Mouse (Mus musculus) forebrain, embryonic 15.5 days (tissue): ENCODE results near the gene Gcsam. TPM values are rescaled to one million over a fixed set of nuclear protein-coding genes. Genes with fewer than 3 reads are reported as not detected.
A peak's percentile ranks its signal among the peaks of the same experiment; 100 is the strongest.

Experiments used
- ATAC-seq: fragments of 200-750 bp; cut with Nextera tagmentation; replicated peaks from 2 replicates; pipeline ENCODE4 v1.8.0; 2017; ENCODE audit warnings: mild to moderate bottlenecking, moderate TSS enrichment, moderate library complexity
- H3K27ac ChIP-seq: fragments of 300-500 bp; sonication (generic); replicated peaks from 2 replicates; pipeline ENCODE4 v1.5.1; 2015; ENCODE audit warnings: mild to moderate bottlenecking, inconsistent platforms
- H3K27me3 ChIP-seq: fragments of 300-500 bp; sonication (generic); 2 replicates; pipeline ENCODE4 v1.6.1; 2015; ENCODE audit warnings: inconsistent platforms
- H3K36me3 ChIP-seq: fragments of 300-500 bp; sonication (generic); 2 replicates; pipeline ENCODE4 v1.6.1; 2015; ENCODE audit warnings: mild to moderate bottlenecking, inconsistent platforms
- H3K4me1 ChIP-seq: fragments of 300-500 bp; sonication (generic); 2 replicates; pipeline ENCODE4 v1.6.1; 2015; ENCODE audit warnings: inconsistent platforms
- H3K4me2 ChIP-seq: fragments of 300-500 bp; sonication (generic); replicated peaks from 2 replicates; pipeline ENCODE4 v1.6.1; 2015; ENCODE audit warnings: mild to moderate bottlenecking, inconsistent platforms
- H3K4me3 ChIP-seq: fragments of 300-500 bp; sonication (generic); 2 replicates; pipeline ENCODE4 v1.5.1; 2015; ENCODE audit warnings: mild to moderate bottlenecking, inconsistent platforms
- H3K9ac ChIP-seq: fragments of 300-500 bp; sonication (generic); replicated peaks from 2 replicates; pipeline ENCODE4 v1.6.1; 2015; ENCODE audit warnings: mild to moderate bottlenecking, inconsistent platforms
- H3K9me3 ChIP-seq: fragments of 300-500 bp; sonication (generic); 2 replicates; pipeline ENCODE4 v1.6.1; 2016; ENCODE audit warnings: inconsistent platforms
- WGBS: fragments of 180-500 bp; shearing (Covaris S2); methylation state at CpG from one replicate; pipeline ENCODE4 v1.1.7; 2015; ENCODE audit warnings: mixed read lengths; 5-methylcytosine and 5-hydroxymethylcytosine counted together
- polyA plus RNA-seq: library from polyadenylated mRNA; unstranded; fragments of >200 nt; fragmentation: Nextera tagmentation; extraction: Ambion mirVana; gene quantifications from 2 replicates; pipeline ENCODE4 v1.2.1, GENCODE M21; 2015

Gene Gcsam
- polyA plus RNA-seq, 1 experiment from 2014 or later = not detected

- Histone ChIP-seq H3K27ac (no peak within 1 kb of the TSS), H3K4me1 (peaks cover 6% of the 10 kb centered on the region; the same call in 1 of the 2 replicates), H3K9me3 (no peaks in the 10 kb centered on the region), H3K27me3 (peaks cover 2% of the 10 kb centered on the region; the same call in 1 of the 2 replicates), H3K4me3 (peak within 1 kb of the TSS; percentile 27), H3K4me2 (peak within 1 kb of the TSS; percentile 47), H3K36me3 (no peaks in the 10 kb centered on the region), H3K9ac (no peak within 1 kb of the TSS)
- 5% methylated on average over 20 of the region's 20 CpGs for WGBS
- no peak for ATAC-seq
Observed at GRCm38 (mm10) chr16:45653934-45654332, 43.8 kb downstream of the Gcsam start, which contains the start of gene BC016579. BC016579 (minus strand) TSS chr16:45654068.

- Histone ChIP-seq H3K4me1 (peaks cover 6% of the 10 kb centered on the region; the same call in 1 of the 2 replicates), H3K4me2 (peak overlapping the region; percentile 47; the same call in 1 of the 2 replicates), H3K27ac (no peak overlapping the region), H3K9me3 (no peaks in the 10 kb centered on the region), H3K36me3 (no peaks in the 10 kb centered on the region), H3K4me3 (no peak overlapping the region), H3K27me3 (peaks cover 2% of the 10 kb centered on the region; the same call in 1 of the 2 replicates), H3K9ac (no peak overlapping the region)
- 62% methylated on average over 9 of the region's 9 CpGs for WGBS
- no peak for ATAC-seq
Observed at GRCm38 (mm10) chr16:45654465-45654864, 44.3 kb downstream of the Gcsam start.

- Histone ChIP-seq H3K4me2 (no peak overlapping the region), H3K27me3 (peaks cover 2% of the 10 kb centered on the region; the same call in 1 of the 2 replicates), H3K9ac (no peak overlapping the region), H3K27ac (no peak overlapping the region), H3K4me3 (no peak overlapping the region), H3K9me3 (no peaks in the 10 kb centered on the region), H3K4me1 (peaks cover 6% of the 10 kb centered on the region; the same call in 1 of the 2 replicates), H3K36me3 (no peaks in the 10 kb centered on the region)
- WGBS = 92% methylated on average over 12 of the region's 12 CpGs
- no peak for ATAC-seq
Observed at GRCm38 (mm10) chr16:45657574-45658159, 47.5 kb downstream of the Gcsam start.

GRCm38 (mm10) chr16:45658248-45658647 is 48.1 kb downstream of the Gcsam start:
- Histone ChIP-seq H3K4me3 (no peak overlapping the region), H3K4me1 (peaks cover 6% of the 10 kb centered on the region; the same call in 1 of the 2 replicates), H3K9me3 (no peaks in the 10 kb centered on the region), H3K27me3 (peaks cover 2% of the 10 kb centered on the region; the same call in 1 of the 2 replicates), H3K36me3 (no peaks in the 10 kb centered on the region), H3K4me2 (no peak overlapping the region), H3K27ac (no peak overlapping the region), H3K9ac (no peak overlapping the region)
- ATAC-seq = no peak
- WGBS = 92% methylated on average over 1 of the region's 1 CpGs

- H3K9ac ChIP-seq = no peak overlapping the region
- no peaks in the 10 kb centered on the region for H3K36me3 ChIP-seq
- WGBS = 83% methylated on average over 4 of the region's 4 CpGs
- no peaks in the 10 kb centered on the region for H3K4me1 ChIP-seq
- H3K27ac ChIP-seq = no peak overlapping the region
- no peaks in the 10 kb centered on the region for H3K27me3 ChIP-seq
- ATAC-seq = no peak; the same call in 1 of the 2 replicates
- H3K9me3 ChIP-seq = no peaks in the 10 kb centered on the region
- H3K4me3 ChIP-seq = no peak overlapping the region
- no peak overlapping the region for H3K4me2 ChIP-seq
Observed at GRCm38 (mm10) chr16:45659596-45659995, 49.4 kb downstream of the Gcsam start.

GRCm38 (mm10) chr16:45662381-45662780 is 52.2 kb downstream of the Gcsam start:
- ATAC-seq = no peak
- Histone ChIP-seq H3K4me3 (no peak overlapping the region), H3K9me3 (no peaks in the 10 kb centered on the region), H3K4me2 (no peak overlapping the region), H3K9ac (no peak overlapping the region), H3K27me3 (no peaks in the 10 kb centered on the region), H3K4me1 (no peaks in the 10 kb centered on the region), H3K36me3 (no peaks in the 10 kb centered on the region), H3K27ac (no peak overlapping the region)

GRCm38 (mm10) chr16:45666136-45666535 is 56.0 kb downstream of the Gcsam start:
- Histone ChIP-seq H3K4me1 (no peaks in the 10 kb centered on the region), H3K27ac (no peak overlapping the region), H3K9ac (no peak overlapping the region), H3K4me3 (no peak overlapping the region), H3K4me2 (no peak overlapping the region), H3K9me3 (no peaks in the 10 kb centered on the region), H3K27me3 (no peaks in the 10 kb centered on the region), H3K36me3 (no peaks in the 10 kb centered on the region)
- WGBS = 85% methylated on average over 2 of the region's 2 CpGs
- ATAC-seq = no peak

- Histone ChIP-seq H3K27ac (no peak overlapping the region), H3K4me3 (no peak overlapping the region), H3K4me2 (no peak overlapping the region), H3K9me3 (no peaks in the 10 kb centered on the region), H3K36me3 (no peaks in the 10 kb centered on the region), H3K27me3 (no peaks in the 10 kb centered on the region), H3K4me1 (no peaks in the 10 kb centered on the region), H3K9ac (no peak overlapping the region)
- 71% methylated on average over 3 of the region's 3 CpGs for WGBS
- no peak for ATAC-seq
Observed at GRCm38 (mm10) chr16:45668178-45668577, 58.0 kb downstream of the Gcsam start.

GRCm38 (mm10) chr16:45670005-45670404 is 59.8 kb downstream of the Gcsam start:
- H3K4me2 ChIP-seq = no peak overlapping the region
- no peak overlapping the region for H3K4me3 ChIP-seq
- WGBS = 65% methylated on average over 4 of the region's 4 CpGs
- no peaks in the 10 kb centered on the region for H3K27me3 ChIP-seq
- no peaks in the 10 kb centered on the region for H3K4me1 ChIP-seq
- no peak overlapping the region for H3K9ac ChIP-seq
- H3K36me3 ChIP-seq = no peaks in the 10 kb centered on the region
- H3K9me3 ChIP-seq = no peaks in the 10 kb centered on the region
- no peak for ATAC-seq
- no peak overlapping the region for H3K27ac ChIP-seq

Other genes with a start within 250 kb of the Gcsam start
- gene Cd200, start 201.3 kb upstream of the Gcsam start, polyA plus RNA-seq = 198 and 214 TPM in 2 replicates
- gene Gm609, start 117.4 kb upstream of the Gcsam start, polyA plus RNA-seq = not detected in 2 replicates
- not detected in 2 replicates for gene Gm17783, start 78.3 kb upstream of the Gcsam start, polyA plus RNA-seq
- gene Slc9c1, start 75.1 kb upstream of the Gcsam start, polyA plus RNA-seq = not detected in 2 replicates
- gene BC016579, start 43.7 kb downstream of the Gcsam start, polyA plus RNA-seq = 0.08 TPM in 1 of 2 replicates, not detected in the other
- 0.39 and 0.65 TPM in 2 replicates for gene Tmprss7, start 83.3 kb downstream of the Gcsam start, polyA plus RNA-seq
- 490 and 501 TPM in 2 replicates for gene Tagln3, start 114.2 kb downstream of the Gcsam start, polyA plus RNA-seq
- gene Abhd10, start 132.6 kb downstream of the Gcsam start, polyA plus RNA-seq = 39.8 and 43.3 TPM in 2 replicates